ENCODE assay signal across 12 mouse cellular contexts in genomic region chr4:8372069-8372468, GRCm38 (mm10).
A peak's percentile ranks its signal among the peaks of the same experiment; 100 is the strongest.
DNase-seq lines count a peak whose midpoint lies in the region; ATAC-seq and TF ChIP-seq lines count a peak whose summit lies in the region.
"Had no signal": no experiment of that assay in that cellular context is flagged by ENCODE, and none has a peak within 500 bp of the region (broad histone marks: within the 10 kb centered on the region; RNA-seq: fewer than 3 reads in every experiment).

No protein-coding gene starts in this region.

- WGBS in liver, adult 2 months = 57% methylated on average over 3 of the region's 3 CpGs
- WGBS in liver, embryonic 12.5 days (ENCODE audit: insufficient replicate concordance) = 56% methylated on average over 3 of the region's 3 CpGs

- DNase-seq in gastrocnemius, adult 2 months = no peak
- no peak for DNase-seq in gastrocnemius, adult 8-10 months (ENCODE audit: low spot score in 2 of 2)
- peak; percentile 24 for DNase-seq in liver, adult 2 months (ENCODE audit: extremely low read depth, low read depth, low spot score)
- peak; percentile 28 for DNase-seq in CH12.LX (ENCODE audit: extremely low read depth)
- DNase-seq in brain, adult 2 months (ENCODE audit: low read depth, low spot score) = peak; percentile 54
- DNase-seq in spleen, adult 12 weeks (ENCODE audit: low spot score) = no peak
- DNase-seq in gastrocnemius, postnatal 25 days = no peak
- DNase-seq: adrenal gland, adult 2 months; left cerebral cortex, postnatal 4 days had no signal

- no peak for TF ChIP-seq POLR2A in liver, adult 2 months (IDR thresholded peaks at IDR 0.05; ENCODE audit: extremely low read depth, insufficient read depth, low read length)
- TF ChIP-seq POLR2A in CH12.LX (IDR thresholded peaks at IDR 0.05; ENCODE audit: low read depth, low read length) = no peak

- no peak for TF ChIP-seq EP300 in CH12.LX (IDR thresholded peaks at IDR 0.05; ENCODE audit: low read length)

- H3K79me2 ChIP-seq in liver, adult 2 months (ENCODE audit: control insufficient read depth, insufficient read depth, low read length) = no peaks in the 10 kb centered on the region
- no peaks in the 10 kb centered on the region for H3K79me2 ChIP-seq in CH12.LX (replicated peaks; ENCODE audit: control insufficient read depth, extremely low read depth, insufficient read depth, poor library complexity, severe bottlenecking)

- H3K9ac ChIP-seq in liver, adult 2 months (ENCODE audit: low read depth, low read length) = no peak overlapping the region
- H3K9ac ChIP-seq in liver, embryonic 12.5 days = no peak overlapping the region
- no peak overlapping the region for H3K9ac ChIP-seq in CH12.LX (ENCODE audit: insufficient read depth, low read depth)
- H3K9ac ChIP-seq: embryonic facial prominence, embryonic 13.5 days had no signal

- peaks cover 2% of the 10 kb centered on the region; the same call in 1 of the 2 replicates for H3K4me1 ChIP-seq in liver, adult 2 months (ENCODE audit: control insufficient read depth, insufficient read depth, low read length)
- H3K4me1 ChIP-seq in liver, embryonic 12.5 days = no peaks in the 10 kb centered on the region
- H3K4me1 ChIP-seq in CH12.LX (ENCODE audit: control insufficient read depth in 1 of 2, insufficient read depth in 2 of 2) = 0 out of 4 replicates have a peak, but pooled peaks cover 0 to 2% of the 10 kb centered on the region in 2 experiments

- in situ Hi-C loops in CH12.LX (cut with MboI; ENCODE audit: low pct_ligation_motif_present, low pct_unique_long_range_greater_than_20kb, low sequenced_read_pairs) = loop anchor here (25.0 kb wide), 3 partner anchors 185 to 1810 kb away; no protein-coding TSS in a partner anchor

- intact Hi-C loops in gastrocnemius, adult 2 months (cut with DNase I) = loop anchor here (10.0 kb wide), 1 partner anchor 723 kb away; no protein-coding TSS in a partner anchor

- H3K9me3 ChIP-seq in liver, embryonic 12.5 days (replicated peaks) = no peaks in the 10 kb centered on the region
- no peaks in the 10 kb centered on the region for H3K9me3 ChIP-seq in CH12.LX (replicated peaks; ENCODE audit: low read length)
- H3K9me3 ChIP-seq: embryonic facial prominence, embryonic 13.5 days had no signal

- peak; percentile 39 for TF ChIP-seq CTCF in gastrocnemius, adult 2 months (IDR thresholded peaks at IDR 0.05)
- peak; percentile 27; the same call in 1 of the 2 replicates for TF ChIP-seq CTCF in liver, adult 2 months (IDR thresholded peaks at IDR 0.05; ENCODE audit: low read depth, low read length)
- TF ChIP-seq CTCF in CH12.LX (conservative IDR thresholded peaks at IDR 0.05 in 1 of 2, IDR thresholded peaks at IDR 0.05 in 1 of 2; ENCODE audit: low read depth in 2 of 2, low read length in 2 of 2) = peak; percentile 32 to 61; a peak in 3 of 4 replicates

- H3K27me3 ChIP-seq in liver, adult 2 months (ENCODE audit: control insufficient read depth, insufficient read depth, low read length) = no peaks in the 10 kb centered on the region
- H3K27me3 ChIP-seq in liver, embryonic 12.5 days (replicated peaks) = no peaks in the 10 kb centered on the region
- H3K27me3 ChIP-seq in CH12.LX (replicated peaks) = no peaks in the 10 kb centered on the region
- H3K27me3 ChIP-seq: embryonic facial prominence, embryonic 13.5 days had no signal

- no peak for ATAC-seq in liver, embryonic 12.5 days

- H3K27ac ChIP-seq in gastrocnemius, adult 2 months = no peak overlapping the region
- H3K27ac ChIP-seq in liver, adult 2 months (replicated peaks; ENCODE audit: insufficient read depth, low read depth, low read length) = no peak overlapping the region
- no peak overlapping the region for H3K27ac ChIP-seq in liver, embryonic 12.5 days
- H3K27ac ChIP-seq in CH12.LX (ENCODE audit: insufficient read depth, low read depth) = no peak overlapping the region
- H3K27ac ChIP-seq: embryonic facial prominence, embryonic 13.5 days; macrophage had no signal

- no peak overlapping the region for H3K4me2 ChIP-seq in liver, embryonic 12.5 days
- no peak overlapping the region for H3K4me2 ChIP-seq in CH12.LX (ENCODE audit: insufficient read depth, low read depth, poor library complexity, severe bottlenecking)
- H3K4me2 ChIP-seq: embryonic facial prominence, embryonic 13.5 days had no signal

- peak; percentile 4 for TF ChIP-seq RAD21 in CH12.LX (IDR thresholded peaks at IDR 0.05; ENCODE audit: low read depth, low read length)

- H3K36me3 ChIP-seq in liver, adult 2 months (ENCODE audit: control insufficient read depth, insufficient read depth, low read length) = no peaks in the 10 kb centered on the region
- H3K36me3 ChIP-seq in liver, embryonic 12.5 days = no peaks in the 10 kb centered on the region
- H3K36me3 ChIP-seq in CH12.LX (replicated peaks in 1 of 2; ENCODE audit: control insufficient read depth in 1 of 2, insufficient read depth in 1 of 2, low read length in 1 of 2) = no peaks in the 10 kb centered on the region
- H3K36me3 ChIP-seq: embryonic facial prominence, embryonic 13.5 days had no signal

- no peak overlapping the region for H3K4me3 ChIP-seq in gastrocnemius, adult 2 months
- no peak overlapping the region for H3K4me3 ChIP-seq in liver, adult 2 months (ENCODE audit: insufficient read depth, low read depth, low read length)
- H3K4me3 ChIP-seq in liver, embryonic 12.5 days = no peak overlapping the region
- H3K4me3 ChIP-seq in CH12.LX (replicated peaks in 1 of 3; ENCODE audit: low read depth in 2 of 3, low read length in 2 of 3, poor library complexity in 1 of 3) = no peak overlapping the region
- H3K4me3 ChIP-seq: embryonic facial prominence, embryonic 13.5 days had no signal

- dilution Hi-C loops in CH12.LX (cut with MboI; ENCODE audit: extremely low pct_ligation_motif_present, extremely low pct_unique_long_range_greater_than_20kb, low sequenced_read_pairs) = no loop called here

TF ChIP-seq in CH12.LX, 34 proteins besides CTCF, POLR2A, EP300 and RAD21:
- TF ChIP-seq HCFC1 (IDR thresholded peaks at IDR 0.05; ENCODE audit: low read depth, low read length) (no peak), SMC3 (IDR thresholded peaks at IDR 0.05; ENCODE audit: low read depth, low read length) (peak; percentile 20; the same call in 1 of the 2 replicates), ELF1 (IDR thresholded peaks at IDR 0.05; ENCODE audit: low read depth, low read length) (peak; percentile 19; the same call in 1 of the 2 replicates)

Comparison
In these comparisons a context has a peak if more than half of its experiments do, and no peak if none do; other contexts are left out.
1. DNase-seq: peak in liver, adult 2 months (single experiment), CH12.LX (single experiment) and brain, adult 2 months (single experiment); none in gastrocnemius, adult 2 months (single experiment), gastrocnemius, adult 8-10 months (0 of 2), spleen, adult 12 weeks (single experiment) and gastrocnemius, postnatal 25 days (single experiment).
2. Peak in every context shown above with its lines, with median percentiles within 50 percentile points of each other: CTCF ChIP-seq.